Mouse (Mus musculus) CH12.LX (cell line): ENCODE measurements around the gene Tcte3.

Experiments used
- CHD2 ChIP-seq: IDR thresholded peaks from 2 replicates; pipeline ENCODE4 v1.6.1; 2011; ENCODE audit warnings: low read length, improper control_type of control experiment
- CTCF ChIP-seq, 2 experiments: IDR thresholded peaks in 1 of 2; conservative IDR thresholded peaks in 1 of 2; 2 replicates each; pipeline ENCODE4 v1.5.1; 2011 to 2012; ENCODE audit warnings: low read depth in 2 of 2, low read length in 2 of 2, improper control_type of control experiment in 1 of 2, inconsistent platforms in 1 of 2, mild to moderate bottlenecking in 1 of 2, moderate library complexity in 1 of 2
- E2F4 ChIP-seq: IDR thresholded peaks from 2 replicates; pipeline ENCODE4 v1.6.1; 2011; ENCODE audit warnings: low read depth, low read length, improper control_type of control experiment; ENCODE audit not compliant: insufficient replicate concordance
- HCFC1 ChIP-seq: IDR thresholded peaks from 2 replicates; pipeline ENCODE4 v1.6.1; 2012; ENCODE audit warnings: low read depth, mild to moderate bottlenecking, inconsistent platforms, low read length, improper control_type of control experiment
- KAT2A ChIP-seq: IDR thresholded peaks from 2 replicates; pipeline ENCODE4 v1.6.1; 2012; ENCODE audit warnings: low read length, improper control_type of control experiment, inconsistent platforms; ENCODE audit not compliant: insufficient replicate concordance
- MXI1 ChIP-seq: IDR thresholded peaks from 2 replicates; pipeline ENCODE4 v1.6.1; 2011; ENCODE audit warnings: mild to moderate bottlenecking, low read depth, low read length, improper control_type of control experiment
- NRF1 ChIP-seq: IDR thresholded peaks from 2 replicates; pipeline ENCODE4 v1.6.1; 2014; ENCODE audit warnings: low read depth, mild to moderate bottlenecking, inconsistent platforms, low read length, improper control_type of control experiment, moderate library complexity
- POLR2A ChIP-seq: IDR thresholded peaks from 2 replicates; pipeline ENCODE4 v1.6.1; 2011; ENCODE audit warnings: low read depth, mild to moderate bottlenecking, improper control_type of control experiment, low read length
- RAD21 ChIP-seq: IDR thresholded peaks from 2 replicates; pipeline ENCODE4 v1.6.1; 2011; ENCODE audit warnings: low read depth, mild to moderate bottlenecking, low read length, improper control_type of control experiment, moderate library complexity
- TBP ChIP-seq: conservative IDR thresholded peaks from 2 replicates; pipeline ENCODE4 v1.6.1; 2011; ENCODE audit warnings: low read depth, low read length, improper control_type of control experiment
- ZC3H11A ChIP-seq: IDR thresholded peaks from 2 replicates; pipeline ENCODE4 v1.6.1; 2012; ENCODE audit warnings: low read depth, mild to moderate bottlenecking, inconsistent platforms, low read length, improper control_type of control experiment

- TF ChIP-seq NRF1 (no peak), TBP (no peak), KAT2A (no peak), POLR2A (no peak), RAD21 (no peak), CTCF (conservative IDR thresholded peaks at IDR 0.05 in 1 of 2, IDR thresholded peaks at IDR 0.05 in 1 of 2; ENCODE audit: low read depth in 2 of 2, low read length in 2 of 2) (no peak), MXI1 (no peak), CHD2 (no peak), ZC3H11A (no peak), E2F4 (no peak), HCFC1 (no peak)
Observed at GRCm38 (mm10) chr17:15075033-15075432, 33.7 kb upstream of the Tcte3 start.
